Mouse (Mus musculus) spleen, adult 12 weeks (tissue): ENCODE measurements around the gene Cyb561.

Experiments used
- DNase-seq: peaks from one replicate; pipeline ENCODE4 v3.0.0; 2022; ENCODE audit warnings: low spot score

The Cyb561 gene

GRCm38 (mm10) chr11:105952911-105953386 is at the start of gene Cyb561:
Gene Cyb561, minus strand, starts transcription at chr11:105953336.
- DNase-seq = no peak

GRCm38 (mm10) chr11:106001718-106002117 is 48.6 kb upstream of the Cyb561 start:
- DNase-seq = no peak

GRCm38 (mm10) chr11:106000062-106000461 is 46.9 kb upstream of the Cyb561 start:
- DNase-seq = no peak

GRCm38 (mm10) chr11:105994375-105994774 is 41.2 kb upstream of the Cyb561 start, which contains the start of gene Ace3:
Gene Ace3, plus strand, starts transcription at chr11:105994675.
- DNase-seq = no peak

- no peak for DNase-seq
Observed at GRCm38 (mm10) chr11:105990231-105990630, 37.1 kb upstream of the Cyb561 start.

GRCm38 (mm10) chr11:105989446-105989845 is 36.3 kb upstream of the Cyb561 start:
- no peak for DNase-seq

- no peak for DNase-seq
Observed at GRCm38 (mm10) chr11:105987446-105987845, 34.3 kb upstream of the Cyb561 start.

GRCm38 (mm10) chr11:105984452-105984851 is 31.3 kb upstream of the Cyb561 start:
- DNase-seq = no peak

- no peak for DNase-seq
Observed at GRCm38 (mm10) chr11:105978634-105979033, 25.5 kb upstream of the Cyb561 start.

GRCm38 (mm10) chr11:105978232-105978631 is 25.1 kb upstream of the Cyb561 start:
- no peak for DNase-seq

- no peak for DNase-seq
Observed at GRCm38 (mm10) chr11:105975636-105976035, 22.5 kb upstream of the Cyb561 start.

GRCm38 (mm10) chr11:105975050-105975449 is 21.9 kb upstream of the Cyb561 start:
- no peak for DNase-seq

- DNase-seq = no peak
Observed at GRCm38 (mm10) chr11:105974593-105974992, 21.5 kb upstream of the Cyb561 start.

- DNase-seq = no peak
Observed at GRCm38 (mm10) chr11:105969516-105969915, 16.4 kb upstream of the Cyb561 start.

- no peak for DNase-seq
Observed at GRCm38 (mm10) chr11:105968948-105969347, 15.8 kb upstream of the Cyb561 start.

- no peak for DNase-seq
Observed at GRCm38 (mm10) chr11:105967741-105968574, 14.8 kb upstream of the Cyb561 start, which contains the start of gene Ace. Gene Ace, plus strand, starts transcription at chr11:105967945.

- DNase-seq = no peak
Observed at GRCm38 (mm10) chr11:105966288-105966687, 13.2 kb upstream of the Cyb561 start.

- DNase-seq = no peak
Observed at GRCm38 (mm10) chr11:105964691-105965090, 11.6 kb upstream of the Cyb561 start.

GRCm38 (mm10) chr11:105959355-105959754 is 6.2 kb upstream of the Cyb561 start:
- no peak for DNase-seq

- no peak for DNase-seq
Observed at GRCm38 (mm10) chr11:105958566-105958965, 5.4 kb upstream of the Cyb561 start.

- no peak for DNase-seq
Observed at GRCm38 (mm10) chr11:105957501-105957900, 4.4 kb upstream of the Cyb561 start.

- no peak for DNase-seq
Observed at GRCm38 (mm10) chr11:105955815-105956430, 2.8 kb upstream of the Cyb561 start.

GRCm38 (mm10) chr11:105953402-105953801 is 266 bp upstream of the Cyb561 start:
- no peak for DNase-seq
